Mouse (Mus musculus): ENCODE measurements around the gene Nup93. TPM values are rescaled to one million over a fixed set of nuclear protein-coding genes. Genes with fewer than 3 reads are reported as not detected.

Nup93 gene
- polyA plus RNA-seq, 1 experiment from 2014 or later: 91.6 TPM

DNA sequence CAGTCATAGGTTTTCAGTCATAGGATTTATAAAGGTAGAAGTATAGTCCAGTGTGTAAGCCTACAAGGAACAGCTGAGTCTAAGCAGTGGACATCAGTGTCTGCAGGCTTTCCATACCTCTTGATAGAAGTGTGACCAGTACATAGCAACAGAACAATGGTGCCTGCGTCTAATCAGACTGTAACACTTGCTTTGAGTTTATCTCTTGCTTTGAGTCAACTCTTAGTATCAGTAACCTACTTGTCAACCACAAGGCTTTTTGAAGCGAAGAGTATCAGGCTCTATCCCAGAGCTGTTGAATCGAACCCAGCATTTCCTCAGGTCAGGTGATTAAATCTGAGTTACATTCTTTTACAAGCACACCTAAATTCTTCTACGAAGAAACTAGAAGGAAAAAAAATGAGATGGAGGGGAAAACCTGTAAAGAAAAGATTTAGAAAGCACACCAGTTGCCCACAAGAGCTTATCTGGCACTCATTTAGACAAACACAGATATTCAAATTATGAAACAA lies 25.9 kb downstream of the Nup93 start:
- H3K27ac ChIP-seq: no peak overlapping the region
- no peaks in the 10 kb centered on the region for H3K4me1 ChIP-seq
- no peak overlapping the region for H3K4me2 ChIP-seq
- H3K9ac ChIP-seq: no peak overlapping the region
- no peaks in the 10 kb centered on the region for H3K27me3 ChIP-seq
- H3K9me3 ChIP-seq (replicated peaks): no peaks in the 10 kb centered on the region
- peaks cover 18% of the 10 kb centered on the region for H3K36me3 ChIP-seq
- H3K4me3 ChIP-seq (replicated peaks): no peak overlapping the region
- WGBS: 88% methylated on average over 4 of the region's 4 CpGs
- no peak for ATAC-seq (replicated peaks; ENCODE audit: low FRiP score)

DNA sequence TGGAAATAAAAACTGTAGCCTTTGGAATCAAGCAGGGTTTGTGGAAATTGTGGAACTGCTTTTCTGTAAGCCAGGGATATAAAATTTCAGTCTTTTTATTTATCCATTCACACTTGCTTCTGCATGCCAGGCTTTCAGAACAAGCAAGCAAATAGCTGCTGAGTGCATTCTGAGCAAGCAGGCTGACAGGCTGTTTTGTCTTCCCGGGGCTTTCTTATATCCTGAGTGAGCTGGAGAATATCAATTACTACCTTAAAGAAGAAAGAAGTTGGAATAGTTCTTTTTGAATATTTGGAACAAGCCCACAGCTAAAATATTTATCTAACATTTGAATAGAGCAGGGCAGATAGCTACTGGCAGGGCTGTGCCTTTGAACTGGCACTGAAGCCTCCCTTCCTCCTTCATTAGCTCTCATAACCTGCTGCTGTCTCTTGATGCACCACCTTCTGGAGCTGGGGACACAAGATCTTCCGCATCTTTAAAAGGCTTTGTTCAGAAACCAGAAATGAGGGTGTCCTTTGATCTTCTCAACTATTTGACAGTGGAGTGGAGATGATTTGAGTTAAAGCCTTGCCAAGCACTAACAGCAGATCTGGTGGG lies 35.6 kb downstream of the Nup93 start:
- H3K4me3 ChIP-seq (replicated peaks): no peak overlapping the region
- no peaks in the 10 kb centered on the region for H3K9me3 ChIP-seq (replicated peaks)
- no peak for ATAC-seq (replicated peaks; ENCODE audit: low FRiP score)
- no peak overlapping the region for H3K4me2 ChIP-seq
- H3K4me1 ChIP-seq: no peaks in the 10 kb centered on the region
- 80% methylated on average over 2 of the region's 2 CpGs for WGBS
- 0 out of 2 replicates have a peak, but pooled peaks cover 3% of the 10 kb centered on the region for H3K36me3 ChIP-seq
- H3K27me3 ChIP-seq: no peaks in the 10 kb centered on the region
- no peak overlapping the region for H3K27ac ChIP-seq
- no peak overlapping the region for H3K9ac ChIP-seq

DNA sequence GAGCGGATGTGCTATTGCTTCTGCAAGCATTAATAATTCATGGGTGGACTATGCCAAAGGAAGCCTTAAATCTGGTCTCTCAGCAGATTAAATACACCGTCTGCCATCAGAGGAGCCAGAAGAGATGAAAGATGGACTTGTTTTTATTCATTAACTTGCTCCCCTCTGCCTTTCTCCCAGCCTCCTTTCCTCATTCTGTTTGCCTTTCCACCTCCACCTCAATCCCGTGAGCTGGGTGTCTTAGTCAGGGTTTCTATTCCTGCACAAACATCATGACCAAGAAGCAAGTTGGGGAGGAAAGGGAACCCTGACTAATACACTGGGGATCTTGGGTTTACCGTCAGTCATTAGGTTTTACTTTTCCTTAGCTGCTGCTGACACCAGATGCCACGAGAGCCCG lies 44.5 kb downstream of the Nup93 start:
- Histone ChIP-seq H3K4me3 (replicated peaks) (no peak overlapping the region), H3K9me3 (replicated peaks) (no peaks in the 10 kb centered on the region), H3K27ac (no peak overlapping the region), H3K27me3 (no peaks in the 10 kb centered on the region), H3K36me3 (no peaks in the 10 kb centered on the region), H3K9ac (no peak overlapping the region), H3K4me1 (no peaks in the 10 kb centered on the region), H3K4me2 (no peak overlapping the region)
- 70% methylated on average over 6 of the region's 6 CpGs for WGBS
- ATAC-seq (replicated peaks; ENCODE audit: low FRiP score): no peak

DNA sequence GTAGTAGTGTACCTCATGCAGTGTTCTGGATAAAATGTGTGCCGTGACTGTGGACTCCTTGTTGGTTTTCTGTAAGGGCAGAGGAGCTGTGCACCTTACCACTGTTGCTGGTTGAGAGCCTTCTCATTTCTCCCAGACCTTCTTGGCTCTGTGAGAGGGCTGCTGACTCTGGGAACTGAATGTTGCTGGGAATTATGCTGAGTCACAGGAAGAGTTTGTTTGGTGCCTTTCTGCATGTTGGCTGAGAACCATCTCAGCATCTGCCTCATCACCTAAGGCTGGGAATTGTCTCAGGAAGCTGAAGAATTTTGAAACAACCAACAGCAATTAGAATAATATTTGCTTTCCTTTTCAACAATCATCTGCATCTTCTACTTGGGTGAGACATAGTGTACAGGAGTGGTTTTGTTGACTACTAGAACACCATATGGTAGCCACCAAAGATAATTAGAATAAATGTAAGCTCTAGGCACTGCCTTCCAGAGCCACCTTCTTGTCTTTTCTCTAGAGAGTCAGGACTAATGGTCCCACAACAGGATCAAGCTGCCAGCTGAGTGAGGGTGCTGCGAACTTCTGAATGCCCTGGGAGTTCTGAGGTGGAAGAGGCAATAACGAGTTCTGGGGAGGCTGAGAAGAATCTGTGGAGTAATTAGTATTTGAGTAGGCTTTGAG lies 48.4 kb downstream of the Nup93 start:
- WGBS: 78% methylated on average over 3 of the region's 3 CpGs

DNA sequence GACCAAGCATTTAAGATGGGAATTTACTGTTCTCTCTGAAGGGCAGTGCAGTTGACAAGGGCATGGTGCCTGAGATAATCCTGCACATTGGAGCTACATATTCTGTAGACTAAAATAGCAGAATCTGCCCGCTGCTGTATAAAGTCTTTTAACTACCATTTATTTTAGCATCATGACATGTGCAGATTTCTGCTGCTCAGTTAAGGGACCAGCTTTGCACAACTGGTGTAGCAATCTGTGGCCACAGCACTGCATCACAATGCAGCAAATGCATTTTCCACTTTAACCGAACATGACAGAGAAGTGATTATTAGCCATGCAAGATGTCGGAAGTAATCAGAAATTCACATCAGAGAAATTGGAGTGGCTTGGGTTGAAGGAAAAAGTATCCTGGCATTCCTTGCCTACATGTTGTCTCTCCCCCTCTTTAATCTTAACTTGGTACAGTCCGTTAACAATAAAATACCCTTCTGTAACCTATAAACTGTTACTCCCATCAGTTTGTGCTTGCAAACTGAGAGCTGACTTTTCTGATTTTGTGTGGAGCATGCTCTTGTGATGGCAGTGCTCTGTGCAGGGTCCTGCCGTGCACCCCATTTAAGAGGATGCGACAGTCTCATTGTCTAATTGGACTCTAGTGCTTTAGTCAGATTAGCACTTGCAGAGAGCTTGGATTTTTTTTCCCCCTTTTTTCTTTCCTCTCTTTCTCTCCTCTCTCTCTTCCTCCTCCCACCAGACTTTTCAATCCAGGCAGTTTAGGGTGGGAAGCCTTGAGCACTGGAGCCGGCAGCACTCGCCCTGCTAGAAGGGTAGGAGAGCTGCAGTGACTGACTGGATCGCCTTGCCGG lies 52.2 kb downstream of the Nup93 start:
- Histone ChIP-seq H3K27me3 (no peaks in the 10 kb centered on the region), H3K36me3 (no peaks in the 10 kb centered on the region), H3K27ac (peak overlapping the region; percentile 64; the same call in 1 of the 2 replicates), H3K4me2 (peak overlapping the region; percentile 44), H3K9me3 (replicated peaks) (no peaks in the 10 kb centered on the region), H3K4me1 (peaks cover 15% of the 10 kb centered on the region), H3K4me3 (replicated peaks) (peak overlapping the region; percentile 18), H3K9ac (0 out of 2 replicates have a peak overlapping the region, but pooled peaks have one; percentile 14)
- no peak for ATAC-seq (replicated peaks; ENCODE audit: low FRiP score)
- WGBS: 44% methylated on average over 10 of the region's 10 CpGs

More for the DNA sequence above, 48.4 kb downstream of the Nup93 start:
- Histone ChIP-seq H3K9me3 (replicated peaks) (no peaks in the 10 kb centered on the region), H3K36me3 (no peaks in the 10 kb centered on the region), H3K27ac (no peak overlapping the region), H3K27me3 (no peaks in the 10 kb centered on the region), H3K9ac (no peak overlapping the region), H3K4me1 (peaks cover 15% of the 10 kb centered on the region), H3K4me3 (replicated peaks) (no peak overlapping the region), H3K4me2 (no peak overlapping the region)
- no peak for ATAC-seq (replicated peaks; ENCODE audit: low FRiP score)

DNA sequence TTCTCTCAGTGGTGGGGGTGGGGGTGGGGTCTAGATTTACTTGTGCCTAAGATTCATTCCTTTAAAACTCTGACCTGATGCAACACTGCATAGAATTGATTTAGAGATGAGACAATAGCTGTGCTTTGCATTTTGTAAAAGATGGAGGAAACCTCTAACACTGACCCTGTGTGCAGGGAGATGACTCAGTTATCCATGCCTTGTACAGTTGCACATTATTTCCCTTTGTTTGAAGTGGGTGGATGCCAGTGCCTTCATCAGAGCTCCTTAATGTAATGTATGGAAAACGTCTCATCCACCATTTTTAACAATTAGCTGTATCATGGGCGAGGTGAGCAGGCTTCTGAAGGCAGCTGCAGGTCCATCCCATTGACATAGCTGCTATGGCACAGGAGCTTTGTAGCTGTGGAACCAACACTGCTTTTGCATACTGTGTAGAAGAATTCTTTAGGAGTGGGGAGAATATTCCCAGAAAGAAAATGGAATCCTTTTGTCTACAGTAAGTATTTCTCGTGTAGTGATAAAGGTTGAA lies 54.1 kb downstream of the Nup93 start:
- Histone ChIP-seq H3K36me3 (no peaks in the 10 kb centered on the region), H3K9me3 (replicated peaks) (no peaks in the 10 kb centered on the region), H3K4me2 (no peak overlapping the region), H3K4me3 (replicated peaks) (no peak overlapping the region), H3K27ac (no peak overlapping the region), H3K27me3 (no peaks in the 10 kb centered on the region), H3K4me1 (peaks cover 15% of the 10 kb centered on the region), H3K9ac (no peak overlapping the region)
- WGBS: 88% methylated on average over 3 of the region's 3 CpGs
- no peak for ATAC-seq (replicated peaks; ENCODE audit: low FRiP score)

DNA sequence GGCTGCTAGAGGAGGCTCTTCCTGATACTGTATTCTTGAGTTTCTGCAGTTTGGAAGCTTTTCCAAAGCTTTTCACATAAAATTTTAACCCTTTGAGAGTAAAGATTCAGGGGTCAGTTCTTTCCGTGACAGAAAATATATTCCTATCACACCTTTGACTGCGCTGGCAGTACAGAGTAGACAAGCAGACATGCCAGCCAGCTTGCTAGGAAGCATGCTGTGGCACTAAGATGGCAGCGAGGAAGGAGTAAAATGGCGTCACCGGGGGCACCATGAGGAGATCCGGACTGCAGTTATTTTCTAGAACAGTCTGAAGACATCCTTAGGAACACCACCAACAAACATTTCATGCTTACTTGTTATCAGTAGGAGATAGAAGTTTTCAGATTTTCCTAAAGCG lies 55.9 kb downstream of the Nup93 start:
- WGBS: 90% methylated on average over 7 of the region's 7 CpGs
- Histone ChIP-seq H3K4me2 (no peak overlapping the region), H3K4me1 (peaks cover 12% of the 10 kb centered on the region), H3K4me3 (replicated peaks) (no peak overlapping the region), H3K36me3 (no peaks in the 10 kb centered on the region), H3K9ac (no peak overlapping the region), H3K27me3 (no peaks in the 10 kb centered on the region), H3K27ac (no peak overlapping the region), H3K9me3 (replicated peaks) (no peaks in the 10 kb centered on the region)
- no peak for ATAC-seq (replicated peaks; ENCODE audit: low FRiP score)

DNA sequence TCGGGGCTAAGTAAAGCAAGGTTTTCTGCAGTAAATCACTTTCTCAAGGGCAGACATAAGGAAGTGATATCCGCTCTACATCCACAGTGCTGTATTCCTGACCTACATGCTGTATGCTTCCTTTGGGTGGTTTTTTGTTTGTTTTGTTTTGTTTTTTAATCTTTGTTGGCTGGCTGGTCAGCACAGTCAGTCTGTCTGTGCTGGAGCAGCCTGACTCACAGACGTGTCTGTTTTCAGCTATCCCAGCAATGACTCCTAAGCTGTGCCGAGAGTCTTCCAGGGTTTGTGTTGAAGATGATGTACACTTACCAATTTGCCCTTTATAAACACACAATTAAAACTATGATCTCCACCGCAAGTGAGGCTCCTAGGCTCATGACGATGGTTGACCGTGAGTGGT lies 56.7 kb downstream of the Nup93 start:
- Histone ChIP-seq H3K9me3 (replicated peaks) (no peaks in the 10 kb centered on the region), H3K27ac (no peak overlapping the region), H3K4me2 (no peak overlapping the region), H3K4me3 (replicated peaks) (no peak overlapping the region), H3K9ac (no peak overlapping the region), H3K36me3 (no peaks in the 10 kb centered on the region), H3K4me1 (peaks cover 10% of the 10 kb centered on the region), H3K27me3 (no peaks in the 10 kb centered on the region)
- WGBS: 71% methylated on average over 7 of the region's 7 CpGs
- no peak for ATAC-seq (replicated peaks; ENCODE audit: low FRiP score)

DNA sequence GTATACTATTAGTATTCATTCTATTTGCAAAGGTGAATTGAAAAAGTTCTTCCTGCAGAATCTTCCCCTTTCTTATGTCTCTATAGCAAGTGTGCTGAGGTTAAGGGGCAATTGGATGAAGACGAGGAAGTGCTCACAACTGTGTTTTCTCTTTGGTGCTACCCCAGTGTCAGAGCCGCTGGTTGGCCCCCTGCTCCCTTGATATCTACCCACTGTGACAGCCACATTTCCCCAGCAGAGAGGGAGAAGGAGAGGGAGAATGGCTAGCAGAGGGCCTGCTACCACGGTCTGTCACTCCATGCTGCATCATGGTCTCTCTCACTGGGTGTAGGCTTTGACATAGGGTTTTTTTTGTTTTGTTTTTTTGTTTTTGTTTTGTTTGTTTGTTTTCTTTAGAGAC lies 58.2 kb downstream of the Nup93 start:
- Histone ChIP-seq H3K36me3 (no peaks in the 10 kb centered on the region), H3K27me3 (no peaks in the 10 kb centered on the region), H3K27ac (no peak overlapping the region), H3K4me1 (no peaks in the 10 kb centered on the region), H3K9ac (no peak overlapping the region), H3K4me3 (replicated peaks) (no peak overlapping the region), H3K9me3 (replicated peaks) (no peaks in the 10 kb centered on the region), H3K4me2 (no peak overlapping the region)
- 83% methylated on average over 3 of the region's 3 CpGs for WGBS
- no peak for ATAC-seq (replicated peaks; ENCODE audit: low FRiP score)

DNA sequence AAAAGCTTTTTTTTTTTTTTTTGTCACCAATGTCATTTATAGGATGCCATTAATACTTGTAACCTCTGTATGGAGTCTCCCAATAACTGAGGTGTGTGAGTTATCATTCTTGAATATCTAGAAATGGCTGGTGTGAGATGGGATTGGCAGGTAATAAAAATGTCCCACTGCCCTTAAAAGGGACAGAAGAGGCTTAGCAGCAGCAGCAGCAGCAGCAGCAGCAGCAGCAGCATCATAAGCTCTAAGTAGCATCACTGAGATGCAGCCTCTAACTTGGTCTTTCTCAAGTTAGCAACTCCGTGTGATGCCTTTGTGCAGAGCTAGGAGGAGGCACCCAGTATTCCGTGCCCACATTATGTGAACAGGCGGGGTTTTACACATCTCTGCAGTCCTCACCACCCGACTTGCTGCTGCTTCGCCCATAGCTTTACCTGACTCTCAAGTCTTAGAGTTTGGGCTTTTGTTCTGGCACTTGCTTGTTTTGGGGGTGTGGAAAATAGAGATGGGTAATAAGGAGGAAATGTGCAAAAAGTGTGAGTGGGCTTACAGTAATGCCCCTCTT lies 59.0 kb downstream of the Nup93 start:
- Histone ChIP-seq H3K27ac (no peak overlapping the region), H3K4me2 (no peak overlapping the region), H3K36me3 (no peaks in the 10 kb centered on the region), H3K27me3 (no peaks in the 10 kb centered on the region), H3K9me3 (replicated peaks) (no peaks in the 10 kb centered on the region), H3K4me1 (no peaks in the 10 kb centered on the region), H3K4me3 (replicated peaks) (no peak overlapping the region), H3K9ac (no peak overlapping the region)
- ATAC-seq (replicated peaks; ENCODE audit: low FRiP score): no peak
- WGBS: 88% methylated on average over 5 of the region's 5 CpGs

DNA sequence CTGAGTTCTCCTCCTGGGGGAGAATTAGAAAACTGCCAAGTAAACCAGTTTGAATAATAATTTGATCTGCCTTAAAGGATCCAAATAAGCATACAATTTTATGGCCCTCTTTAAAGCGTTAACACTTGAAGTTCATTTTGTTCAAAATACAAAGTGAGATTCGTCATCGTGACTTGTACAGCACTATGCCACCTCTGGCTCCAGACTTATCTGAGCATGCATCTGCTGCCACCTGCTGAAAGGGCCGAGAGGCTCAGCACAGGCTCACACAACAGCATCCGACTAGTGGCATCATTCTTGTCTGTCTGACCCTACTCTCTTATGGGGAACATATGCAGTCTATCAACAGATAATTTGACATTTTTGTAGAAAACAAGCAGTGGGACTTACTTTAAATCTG lies 59.7 kb downstream of the Nup93 start:
- Histone ChIP-seq H3K4me1 (no peaks in the 10 kb centered on the region), H3K9me3 (replicated peaks) (no peaks in the 10 kb centered on the region), H3K27me3 (no peaks in the 10 kb centered on the region), H3K4me2 (no peak overlapping the region), H3K9ac (no peak overlapping the region), H3K4me3 (replicated peaks) (no peak overlapping the region), H3K27ac (no peak overlapping the region), H3K36me3 (no peaks in the 10 kb centered on the region)
- WGBS: 66% methylated on average over 5 of the region's 5 CpGs
- ATAC-seq (replicated peaks; ENCODE audit: low FRiP score): no peak

DNA sequence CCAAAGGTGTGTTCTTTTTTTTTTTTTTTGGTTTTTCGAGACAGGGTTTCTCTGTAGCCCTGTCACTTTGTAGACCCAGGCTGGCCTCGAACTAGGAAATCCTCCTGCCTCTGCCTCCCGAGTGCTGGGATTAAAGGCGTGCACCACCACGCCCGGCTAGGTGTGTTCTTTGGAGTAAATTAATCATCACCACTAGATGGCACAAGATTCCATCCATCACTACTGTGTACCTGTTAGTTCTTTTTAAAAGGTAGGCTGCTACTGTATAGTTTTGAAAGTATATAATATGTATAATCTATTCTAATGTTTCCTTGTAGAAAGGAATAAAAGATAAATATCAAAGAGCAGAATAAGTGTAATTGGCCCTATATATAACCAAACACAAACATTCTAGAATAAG lies 63.9 kb downstream of the Nup93 start:
- no peak overlapping the region for H3K4me2 ChIP-seq
- H3K4me3 ChIP-seq (replicated peaks): no peak overlapping the region
- no peaks in the 10 kb centered on the region for H3K9me3 ChIP-seq (replicated peaks)
- ATAC-seq (replicated peaks; ENCODE audit: low FRiP score): no peak
- WGBS: 92% methylated on average over 6 of the region's 6 CpGs
- H3K36me3 ChIP-seq: no peaks in the 10 kb centered on the region
- H3K27me3 ChIP-seq: no peaks in the 10 kb centered on the region
- no peak overlapping the region for H3K27ac ChIP-seq
- H3K4me1 ChIP-seq: no peaks in the 10 kb centered on the region
- H3K9ac ChIP-seq: no peak overlapping the region
